Mouse (Mus musculus) liver, embryonic 12.5 days (tissue): Measurements from ENCODE around the gene Vcan. TPM values are rescaled to one million over a fixed set of nuclear protein-coding genes. Genes with fewer than 3 reads are reported as not detected.
"Not testable (repeated sequence)": the region's sequence is repeated elsewhere in the genome, so short reads cannot be mapped to it uniquely, and the experiment has no call there.

Experiments
- ATAC-seq: fragments of 200-750 bp; cut with Nextera tagmentation; 2 replicates; pipeline ENCODE4 v1.8.0; 2017; ENCODE audit warnings: moderate number of reproducible peaks, mild to moderate bottlenecking, moderate library complexity
- H3K27ac ChIP-seq: fragments of 300-500 bp; sonication (generic); 2 replicates; pipeline ENCODE4 v1.5.1; 2016; ENCODE audit warnings: mild to moderate bottlenecking
- H3K27me3 ChIP-seq: fragments of 300-500 bp; sonication (generic); replicated peaks from 2 replicates; pipeline ENCODE4 v1.6.1; 2016; ENCODE audit warnings: mild to moderate bottlenecking, moderate library complexity
- H3K36me3 ChIP-seq: fragments of 300-500 bp; sonication (generic); 2 replicates; pipeline ENCODE4 v1.6.1; 2016; ENCODE audit warnings: mild to moderate bottlenecking, moderate library complexity
- H3K4me1 ChIP-seq: fragments of 300-500 bp; sonication (generic); 2 replicates; pipeline ENCODE4 v1.6.1; 2016
- H3K4me2 ChIP-seq: fragments of 300-500 bp; sonication (generic); 2 replicates; pipeline ENCODE4 v1.6.1; 2016; ENCODE audit warnings: mild to moderate bottlenecking, moderate library complexity
- H3K4me3 ChIP-seq: fragments of 300-500 bp; sonication (generic); 2 replicates; pipeline ENCODE4 v1.5.1; 2016; ENCODE audit warnings: mild to moderate bottlenecking, moderate library complexity
- H3K9ac ChIP-seq: fragments of 300-500 bp; sonication (generic); 2 replicates; pipeline ENCODE4 v1.6.1; 2016; ENCODE audit warnings: mild to moderate bottlenecking, moderate library complexity
- H3K9me3 ChIP-seq: fragments of 300-500 bp; sonication (generic); replicated peaks from 2 replicates; pipeline ENCODE4 v1.6.1; 2016; ENCODE audit warnings: mild to moderate bottlenecking, moderate library complexity
- WGBS: fragments of 180-500 bp; shearing (Covaris S2); methylation state at CpG from one replicate; pipeline ENCODE4 v1.1.7; 2016; ENCODE audit not compliant: insufficient replicate concordance; 5-methylcytosine and 5-hydroxymethylcytosine counted together
- polyA plus RNA-seq: library from polyadenylated mRNA; unstranded; fragments of >200 nt; fragmentation: Nextera tagmentation; extraction: Ambion mirVana; gene quantifications from 2 replicates; pipeline ENCODE4 v1.2.1, GENCODE M21; 2016

Vcan gene
- polyA plus RNA-seq, result 2.9 and 4.6 TPM in 2 replicates

DNA sequence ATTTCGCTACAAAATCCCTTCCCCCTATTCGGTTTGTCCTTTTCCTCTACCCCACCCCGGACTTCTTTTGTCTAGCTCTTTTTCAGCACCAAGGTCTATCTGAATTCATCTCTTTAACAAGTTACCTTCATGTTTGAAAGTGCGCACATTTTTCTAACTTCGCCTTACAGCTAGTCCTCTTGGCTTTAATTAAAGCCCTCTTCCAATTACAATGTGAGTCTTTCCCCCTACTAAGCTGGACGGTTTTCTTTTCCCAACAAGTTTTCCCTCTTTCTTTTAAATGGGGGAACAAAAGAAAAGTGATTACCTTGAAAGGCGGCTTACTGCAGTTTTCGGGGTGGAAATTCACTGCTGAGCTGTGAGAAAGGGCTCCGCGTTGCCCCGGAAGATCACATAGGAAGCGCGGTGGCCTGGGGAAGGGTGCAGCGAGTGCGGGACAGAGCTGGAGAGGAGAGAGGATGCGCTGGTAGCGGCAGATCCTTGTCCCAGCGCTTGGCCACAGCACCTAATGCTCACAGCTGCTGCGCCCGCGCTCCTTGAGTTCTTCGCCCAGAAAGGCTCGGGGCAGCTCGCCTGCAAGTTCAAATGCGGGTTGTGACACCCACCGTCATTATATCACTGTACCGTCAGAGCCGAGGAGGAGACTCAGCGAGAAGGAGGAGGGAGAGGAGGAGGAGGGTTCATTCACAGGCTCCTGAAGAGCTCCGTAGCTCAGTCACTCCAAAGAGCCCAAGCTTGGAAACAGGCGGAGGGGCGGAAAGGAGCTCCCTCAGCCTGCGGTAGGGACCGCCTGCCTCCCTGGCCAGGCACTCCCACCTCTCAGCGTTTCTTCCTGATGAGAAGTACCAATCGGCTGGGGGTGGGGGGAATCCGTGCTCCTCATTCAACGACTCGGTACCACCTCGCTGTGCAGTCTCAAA is at the start of gene Vcan:
Gene Vcan (minus strand): TSS at position 744 of the 920 bp plus-strand sequence.
- Histone ChIP-seq H3K4me2 (peak within 1 kb of the TSS; percentile 89), H3K27me3 (peaks cover 49% of the 10 kb centered on the region), H3K27ac (no peak within 1 kb of the TSS), H3K9me3 (no peaks in the 10 kb centered on the region), H3K36me3 (no peaks in the 10 kb centered on the region), H3K9ac (no peak within 1 kb of the TSS), H3K4me3 (peak within 1 kb of the TSS; percentile 58), H3K4me1 (peaks cover 20% of the 10 kb centered on the region)
- WGBS, result under 1% methylated on average over 40 of the region's 40 CpGs
- no peak for ATAC-seq

GRCm38 (mm10) chr13:89791475-89791874 is 49.2 kb upstream of the Vcan start:
- Histone ChIP-seq H3K27ac (no peak overlapping the region), H3K4me3 (no peak overlapping the region), H3K36me3 (no peaks in the 10 kb centered on the region), H3K4me2 (no peak overlapping the region), H3K9me3 (no peaks in the 10 kb centered on the region), H3K27me3 (no peaks in the 10 kb centered on the region), H3K4me1 (no peaks in the 10 kb centered on the region), H3K9ac (no peak overlapping the region)
- WGBS, result 61% methylated on average over 5 of the region's 5 CpGs
- ATAC-seq, result no peak

DNA sequence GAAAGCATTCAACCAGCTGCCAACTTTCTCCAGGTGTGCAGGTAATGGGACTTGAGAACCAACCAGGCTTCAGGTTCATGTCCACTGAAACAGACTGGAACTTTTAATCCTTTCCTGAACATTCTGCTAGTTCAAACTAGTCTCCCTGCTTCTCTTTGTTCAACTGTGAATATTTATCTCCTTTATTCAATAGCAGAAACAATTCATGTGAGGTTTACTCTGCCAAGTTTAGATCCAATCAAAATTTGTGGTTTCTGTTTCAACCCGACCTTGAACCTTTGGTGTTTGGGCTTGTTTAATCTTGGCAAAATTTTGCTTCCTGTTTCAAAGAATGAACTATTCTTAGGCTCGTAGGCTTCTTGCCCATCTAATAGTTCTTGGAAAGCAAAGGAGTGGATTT is 40.6 kb upstream of the Vcan start:
- WGBS, result 15% methylated on average over 2 of the region's 2 CpGs
- Histone ChIP-seq H3K4me2 (no peak overlapping the region), H3K4me3 (no peak overlapping the region), H3K4me1 (no peaks in the 10 kb centered on the region), H3K27ac (no peak overlapping the region), H3K9me3 (no peaks in the 10 kb centered on the region), H3K27me3 (no peaks in the 10 kb centered on the region), H3K9ac (no peak overlapping the region), H3K36me3 (no peaks in the 10 kb centered on the region)
- no peak for ATAC-seq

DNA sequence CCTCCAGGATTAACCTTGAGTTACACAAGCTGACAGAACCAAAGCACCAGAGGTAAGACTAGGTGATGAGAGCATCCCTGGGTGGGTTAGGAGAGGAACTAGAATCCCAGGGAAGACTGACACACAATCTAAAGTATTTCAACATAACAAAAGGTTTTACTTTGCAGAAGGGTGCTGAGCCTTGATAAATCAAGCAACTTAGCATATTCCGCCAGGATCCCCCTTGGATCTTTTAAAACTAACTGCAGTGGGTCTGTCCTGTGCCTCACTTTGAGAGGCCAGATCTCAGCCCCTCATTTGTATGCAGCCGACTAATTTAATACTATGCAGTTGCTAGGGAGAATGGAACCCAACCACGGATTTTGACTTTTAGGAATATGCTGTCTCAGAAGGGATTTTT is 38.0 kb upstream of the Vcan start:
- no peak for ATAC-seq
- no peak overlapping the region for H3K4me3 ChIP-seq
- H3K9ac ChIP-seq, result no peak overlapping the region
- WGBS, result 47% methylated on average over 3 of the region's 3 CpGs
- H3K4me1 ChIP-seq, result no peaks in the 10 kb centered on the region
- no peaks in the 10 kb centered on the region for H3K27me3 ChIP-seq
- no peaks in the 10 kb centered on the region for H3K36me3 ChIP-seq
- H3K4me2 ChIP-seq, result no peak overlapping the region
- no peaks in the 10 kb centered on the region for H3K9me3 ChIP-seq
- H3K27ac ChIP-seq, result no peak overlapping the region

DNA sequence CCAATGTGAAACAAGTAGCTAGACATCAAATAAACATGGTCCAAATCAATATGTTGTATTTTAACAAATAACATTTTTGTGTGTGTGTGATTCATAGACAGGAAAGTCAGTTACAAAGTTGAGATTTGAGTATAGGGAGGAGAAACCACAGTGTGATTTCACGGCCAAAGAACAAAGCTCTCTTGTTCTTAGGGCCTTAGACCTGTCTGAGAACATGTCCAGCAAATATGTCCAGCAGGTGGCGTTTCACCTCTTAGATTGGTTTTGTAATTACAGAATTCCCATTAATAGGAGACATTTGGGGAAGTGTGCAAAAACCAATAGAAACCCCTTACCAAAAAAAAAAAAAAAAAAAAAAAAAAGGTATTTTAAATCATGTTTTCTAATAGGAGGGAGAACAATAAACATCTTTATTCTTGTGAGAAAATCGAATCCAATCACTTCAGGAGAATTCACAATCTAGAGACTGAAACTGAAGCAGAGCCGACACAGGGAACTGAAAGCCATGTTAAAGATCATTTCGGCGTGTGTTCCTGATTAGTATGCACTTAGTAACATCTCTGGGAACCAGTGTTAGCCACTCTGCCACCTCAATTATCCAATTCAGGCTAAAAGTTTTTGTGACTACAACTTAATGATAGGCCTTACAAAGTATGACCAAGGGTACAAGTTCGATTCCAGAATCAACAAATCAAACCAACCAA is 37.1 kb upstream of the Vcan start:
- Histone ChIP-seq H3K27ac (no peak overlapping the region), H3K4me1 (no peaks in the 10 kb centered on the region), H3K27me3 (no peaks in the 10 kb centered on the region), H3K4me2 (no peak overlapping the region), H3K36me3 (no peaks in the 10 kb centered on the region), H3K9me3 (no peaks in the 10 kb centered on the region), H3K4me3 (no peak overlapping the region), H3K9ac (no peak overlapping the region)
- WGBS, result 43% methylated on average over 7 of the region's 7 CpGs
- no peak for ATAC-seq

- Histone ChIP-seq H3K9me3 (no peaks in the 10 kb centered on the region), H3K4me2 (no peak overlapping the region), H3K36me3 (no peaks in the 10 kb centered on the region), H3K4me1 (no peaks in the 10 kb centered on the region), H3K4me3 (no peak overlapping the region), H3K9ac (no peak overlapping the region), H3K27ac (no peak overlapping the region), H3K27me3 (no peaks in the 10 kb centered on the region)
- WGBS, result 38% methylated on average over 1 of the region's 1 CpGs
- no peak for ATAC-seq
Measured at GRCm38 (mm10) chr13:89777764-89778163, 35.5 kb upstream of the Vcan start.

GRCm38 (mm10) chr13:89777146-89777545 is 34.8 kb upstream of the Vcan start:
- H3K36me3 ChIP-seq, result no peaks in the 10 kb centered on the region
- ATAC-seq, result no peak
- no peaks in the 10 kb centered on the region for H3K4me1 ChIP-seq
- no peak overlapping the region for H3K4me2 ChIP-seq
- no peaks in the 10 kb centered on the region for H3K9me3 ChIP-seq
- H3K4me3 ChIP-seq, result no peak overlapping the region
- H3K9ac ChIP-seq, result no peak overlapping the region
- 56% methylated on average over 1 of the region's 1 CpGs for WGBS
- no peak overlapping the region for H3K27ac ChIP-seq
- no peaks in the 10 kb centered on the region for H3K27me3 ChIP-seq

DNA sequence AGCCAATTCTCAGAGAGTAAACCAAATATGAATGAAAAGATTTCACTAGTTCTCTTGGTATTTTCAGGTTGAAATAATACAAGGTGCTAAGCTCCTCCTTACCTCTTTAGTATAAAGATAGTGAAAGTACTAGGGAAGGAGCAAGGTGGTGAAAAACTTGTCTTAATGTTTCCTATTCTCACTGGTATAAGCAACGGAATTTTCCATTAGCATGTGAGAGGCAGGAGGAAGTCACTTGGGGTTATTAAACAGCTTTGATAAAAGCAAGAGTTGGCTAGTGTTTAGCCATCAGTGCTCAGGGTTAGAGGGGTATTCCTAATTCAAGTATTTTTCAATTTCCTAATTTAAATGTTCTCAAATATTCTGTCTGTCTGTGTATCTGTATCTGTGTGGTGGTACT is 24.2 kb upstream of the Vcan start:
- H3K9me3 ChIP-seq, result no peaks in the 10 kb centered on the region
- WGBS, result 29% methylated on average over 1 of the region's 1 CpGs
- no peak overlapping the region for H3K9ac ChIP-seq
- H3K4me3 ChIP-seq, result no peak overlapping the region
- no peaks in the 10 kb centered on the region for H3K27me3 ChIP-seq
- no peaks in the 10 kb centered on the region for H3K4me1 ChIP-seq
- H3K27ac ChIP-seq, result no peak overlapping the region
- no peak for ATAC-seq
- H3K4me2 ChIP-seq, result no peak overlapping the region
- H3K36me3 ChIP-seq, result no peaks in the 10 kb centered on the region

GRCm38 (mm10) chr13:89765966-89766365 is 23.7 kb upstream of the Vcan start:
- Histone ChIP-seq H3K4me3 (no peak overlapping the region), H3K36me3 (no peaks in the 10 kb centered on the region), H3K4me2 (no peak overlapping the region), H3K27ac (no peak overlapping the region), H3K9ac (no peak overlapping the region), H3K9me3 (no peaks in the 10 kb centered on the region), H3K27me3 (no peaks in the 10 kb centered on the region), H3K4me1 (no peaks in the 10 kb centered on the region)
- WGBS, result 55% methylated on average over 3 of the region's 3 CpGs
- ATAC-seq, result no peak

DNA sequence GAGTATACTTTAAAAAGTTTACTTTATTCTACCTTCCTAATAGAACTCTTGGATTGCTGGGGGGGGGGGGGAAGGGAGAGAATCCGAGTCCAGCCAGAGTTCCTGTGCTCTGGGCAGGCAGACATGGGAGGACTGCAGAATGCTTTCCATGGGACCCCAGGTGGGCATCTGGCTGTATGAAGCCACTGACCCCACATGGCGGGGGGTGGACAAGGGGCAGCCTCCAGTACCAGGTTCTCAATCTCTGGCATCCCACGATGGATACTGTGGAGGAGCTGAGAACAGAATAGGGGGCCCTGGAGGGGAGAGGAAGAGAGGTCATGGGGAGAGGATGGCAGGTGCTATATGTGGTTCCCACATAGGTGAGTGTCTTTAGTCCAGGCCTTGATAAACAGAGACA is 20.0 kb upstream of the Vcan start:
- Histone ChIP-seq H3K27me3 (no peaks in the 10 kb centered on the region), H3K27ac (no peak overlapping the region), H3K4me3 (no peak overlapping the region), H3K9me3 (no peaks in the 10 kb centered on the region), H3K9ac (no peak overlapping the region), H3K4me2 (no peak overlapping the region), H3K36me3 (no peaks in the 10 kb centered on the region), H3K4me1 (no peaks in the 10 kb centered on the region)
- ATAC-seq, result no peak
- 40% methylated on average over 2 of the region's 3 CpGs for WGBS

GRCm38 (mm10) chr13:89756347-89756746 is 14.0 kb upstream of the Vcan start:
- Histone ChIP-seq H3K4me1 (no peaks in the 10 kb centered on the region), H3K36me3 (no peaks in the 10 kb centered on the region), H3K9ac (no peak overlapping the region), H3K4me2 (no peak overlapping the region), H3K27ac (no peak overlapping the region), H3K27me3 (no peaks in the 10 kb centered on the region), H3K4me3 (no peak overlapping the region), H3K9me3 (no peaks in the 10 kb centered on the region)
- ATAC-seq, result no peak

DNA sequence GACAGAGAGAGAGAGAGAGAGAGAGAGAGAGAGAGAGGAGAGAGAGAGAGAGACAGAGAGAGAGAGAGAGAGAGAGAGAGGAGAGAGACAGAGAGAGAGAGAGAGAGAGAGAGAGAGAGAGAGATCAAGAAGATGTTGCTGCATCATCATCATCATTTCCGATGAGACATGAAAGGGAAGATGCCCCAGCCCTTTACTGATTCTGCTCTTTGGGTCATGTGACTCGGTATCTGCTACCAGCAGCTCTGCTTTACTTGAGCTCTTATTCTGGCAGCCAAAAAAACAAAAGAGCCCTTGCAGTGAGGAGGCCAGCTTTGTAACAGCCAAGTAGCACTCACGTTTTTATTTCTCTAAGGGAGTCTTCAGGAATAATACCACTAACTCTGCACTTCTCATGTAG is 8.3 kb upstream of the Vcan start:
- 27% methylated on average over 3 of the region's 3 CpGs for WGBS
- not testable (repeated sequence) for ATAC-seq, H3K4me3 ChIP-seq, H3K4me2 ChIP-seq, H3K9me3 ChIP-seq, H3K4me1 ChIP-seq, H3K27ac ChIP-seq, H3K9ac ChIP-seq, H3K36me3 ChIP-seq, H3K27me3 ChIP-seq
